Mouse (Mus musculus): ENCODE measurements around the gene H2-Q4. TPM values are rescaled to one million over a fixed set of nuclear protein-coding genes. Genes with fewer than 3 reads are reported as not detected.
"Not testable (repeated sequence)": the region's sequence is repeated elsewhere in the genome, so short reads cannot be mapped to it uniquely, and the experiment has no call there.

H2-Q4 gene
- 1 to 10 TPM; 3.6 to 4.0 TPM for total RNA-seq (2021)
- long read RNA-seq, experiment 1, partial matches to known transcripts = 0 of 1 reads
- long read RNA-seq, experiment 1, other reads (novel, unspliced or antisense) = 1 of 1 reads
- long read RNA-seq, experiment 2 = 0 reads

- peak; percentile 87 to 89 for DNase-seq
Measured at GRCm38 (mm10) chr17:35379369-35379728, at the start of gene H2-Q4. Gene H2-Q4, plus strand, starts transcription at chr17:35379617.

GRCm38 (mm10) chr17:35329714-35330113, 49.7 kb upstream of the H2-Q4 start:
- intact Hi-C loops (cut with DNase I); DNase-seq: not testable (repeated sequence)

More at GRCm38 (mm10) chr17:35379369-35379728, at the start of gene H2-Q4:
- intact Hi-C loops (cut with DNase I) = no loop called here

- DNase-seq; intact Hi-C loops (cut with DNase I): not testable (repeated sequence)
Measured at GRCm38 (mm10) chr17:35331546-35331945, 47.9 kb upstream of the H2-Q4 start.

GRCm38 (mm10) chr17:35342071-35342671, 37.2 kb upstream of the H2-Q4 start, which contains the start of gene H2-Q2:
Gene H2-Q2, plus strand, starts transcription at chr17:35342242.
- intact Hi-C loops (cut with DNase I) = no loop called here
- no peak for DNase-seq

GRCm38 (mm10) chr17:35342711-35343476, 36.5 kb upstream of the H2-Q4 start:
- no peak for DNase-seq
- intact Hi-C loops (cut with DNase I) = no loop called here

- intact Hi-C loops (cut with DNase I); DNase-seq: not testable (repeated sequence)
Measured at GRCm38 (mm10) chr17:35347659-35348058, 31.8 kb upstream of the H2-Q4 start.

- DNase-seq; intact Hi-C loops (cut with DNase I): not testable (repeated sequence)
Measured at GRCm38 (mm10) chr17:35353275-35353674, 26.1 kb upstream of the H2-Q4 start.

- DNase-seq = no peak
- intact Hi-C loops (cut with DNase I) = no loop called here
Measured at GRCm38 (mm10) chr17:35354071-35354470, 25.3 kb upstream of the H2-Q4 start.

GRCm38 (mm10) chr17:35357086-35357485, 22.3 kb upstream of the H2-Q4 start:
- no peak for DNase-seq
- intact Hi-C loops (cut with DNase I) = loop anchor here (5.0 kb wide), 1 partner anchor 40 kb away; no protein-coding TSS in a partner anchor

GRCm38 (mm10) chr17:35358763-35359469, 20.5 kb upstream of the H2-Q4 start:
- intact Hi-C loops (cut with DNase I) = loop anchor here (5.0 kb wide), 1 partner anchor 42 kb away; no protein-coding TSS in a partner anchor

GRCm38 (mm10) chr17:35359470-35359862, 20.0 kb upstream of the H2-Q4 start:
- DNase-seq = no peak
- intact Hi-C loops (cut with DNase I) = loop anchor here (5.0 kb wide), 1 partner anchor 42 kb away; no protein-coding TSS in a partner anchor

More at GRCm38 (mm10) chr17:35358763-35359469, 20.5 kb upstream of the H2-Q4 start:
- DNase-seq = no peak

- DNase-seq = peak in 1 of 2 experiments; percentile 34
- intact Hi-C loops (cut with DNase I) = no loop called here
Measured at GRCm38 (mm10) chr17:35379729-35380451, 473 bp downstream of the H2-Q4 start.

- intact Hi-C loops (cut with DNase I); DNase-seq: not testable (repeated sequence)
Measured at GRCm38 (mm10) chr17:35389796-35390195, 10.4 kb downstream of the H2-Q4 start.

GRCm38 (mm10) chr17:35392671-35393070, 13.3 kb downstream of the H2-Q4 start:
- DNase-seq = not testable (repeated sequence)

GRCm38 (mm10) chr17:35393864-35394800, 14.7 kb downstream of the H2-Q4 start:
- DNase-seq; intact Hi-C loops (cut with DNase I): not testable (repeated sequence)

More at GRCm38 (mm10) chr17:35392671-35393070, 13.3 kb downstream of the H2-Q4 start:
- intact Hi-C loops (cut with DNase I) = not testable (repeated sequence)

- intact Hi-C loops (cut with DNase I); DNase-seq: not testable (repeated sequence)
Measured at GRCm38 (mm10) chr17:35396956-35397355, 17.5 kb downstream of the H2-Q4 start.

- DNase-seq; intact Hi-C loops (cut with DNase I): not testable (repeated sequence)
Measured at GRCm38 (mm10) chr17:35413057-35413456, 33.6 kb downstream of the H2-Q4 start.

- DNase-seq; intact Hi-C loops (cut with DNase I): not testable (repeated sequence)
Measured at GRCm38 (mm10) chr17:35415273-35416129, 36.1 kb downstream of the H2-Q4 start.
